Mouse (Mus musculus) lung, postnatal 14 days (tissue): Measurements from ENCODE around the gene Olfr1265.

ENCODE experiments used
- DNase-seq: peaks from one replicate; pipeline ENCODE4 v3.0.0; 2021

The Olfr1265 gene

DNA sequence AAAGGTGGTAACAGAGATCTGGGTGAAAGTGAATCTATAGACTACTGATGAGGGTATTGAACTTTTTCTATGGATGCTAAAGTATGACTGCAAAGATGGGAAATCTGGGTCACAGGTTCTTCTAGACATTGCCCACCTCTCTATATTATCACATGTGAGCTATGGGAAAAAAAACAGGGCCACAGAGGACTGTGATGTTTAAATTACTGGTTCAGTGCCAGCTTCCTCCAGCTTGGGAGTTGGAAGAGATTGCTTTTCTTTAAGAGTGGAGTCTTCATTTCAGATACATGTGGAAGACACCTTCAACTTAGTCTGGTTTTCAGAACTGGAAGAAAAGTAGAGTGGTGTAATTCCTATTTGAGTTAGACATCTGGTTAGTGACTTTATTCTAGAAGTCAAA is at the start of gene Olfr1265:
TSS of gene Olfr1265 (plus strand) at position 301 of the 400 bp plus-strand sequence.
- no peak for DNase-seq

DNA sequence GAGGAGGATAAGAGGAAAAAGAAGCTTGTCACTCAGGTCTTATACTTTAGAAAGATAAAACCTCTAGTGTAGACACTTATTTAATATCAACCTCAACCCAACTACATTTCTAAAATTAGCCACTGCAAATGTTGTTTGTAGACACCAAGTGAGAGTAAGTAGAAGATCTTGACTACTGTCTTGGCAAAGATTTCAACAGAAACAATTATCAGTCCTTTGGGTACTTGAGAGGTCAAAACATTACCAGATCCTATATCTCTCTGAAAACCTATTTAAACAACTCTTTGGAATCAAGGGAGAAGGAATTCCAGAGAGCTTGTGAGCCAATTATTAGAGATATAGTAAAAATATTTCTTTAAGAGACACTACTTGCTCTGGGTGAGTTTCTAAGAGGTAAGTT is 44.2 kb upstream of the Olfr1265 start, which contains the start of gene Olfr1261:
TSS of gene Olfr1261 (plus strand) at position 301 of the 400 bp plus-strand sequence.
- no peak for DNase-seq

DNA sequence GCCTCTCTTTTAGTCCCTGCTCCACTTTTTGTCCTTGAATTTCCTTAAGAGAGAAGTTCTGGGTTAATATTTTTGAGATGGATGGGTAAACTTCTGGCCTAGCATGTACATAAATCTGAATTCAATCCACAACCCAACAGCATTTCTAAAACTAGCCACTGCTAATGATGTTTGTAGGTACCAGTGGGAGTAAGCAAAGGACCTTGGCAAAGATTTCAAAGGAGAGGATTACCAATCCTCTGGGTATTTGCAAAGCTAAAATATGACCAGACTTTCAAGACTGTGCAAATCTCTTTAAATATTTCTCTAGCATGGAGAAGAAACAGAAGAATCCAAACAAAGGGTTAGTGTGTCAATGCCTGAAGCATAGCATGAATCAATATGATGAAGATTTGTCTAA is 35.3 kb upstream of the Olfr1265 start, which contains the start of gene Olfr1262:
TSS of gene Olfr1262 (plus strand) at position 301 of the 400 bp plus-strand sequence.
- no peak for DNase-seq

DNA sequence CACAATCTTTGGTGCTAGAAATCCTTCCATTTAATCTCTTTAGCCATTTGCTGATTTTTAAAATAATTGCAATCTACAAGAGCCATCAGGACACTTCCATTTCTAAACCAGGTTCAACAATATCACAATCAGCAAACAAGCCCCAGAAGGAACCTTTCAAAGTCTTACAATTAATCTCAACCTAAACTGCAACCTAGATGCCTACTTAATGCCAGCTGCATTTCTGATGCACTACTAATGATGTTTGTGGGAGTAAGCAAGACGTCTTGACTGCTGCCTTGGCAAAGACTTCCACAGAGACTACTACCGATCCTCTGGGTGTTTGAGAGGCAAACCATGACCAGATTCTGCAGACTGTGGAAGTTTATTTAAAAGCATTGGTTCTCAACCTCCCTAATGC is 23.3 kb upstream of the Olfr1265 start, which contains the start of gene Olfr1263:
TSS of gene Olfr1263 (plus strand) at position 301 of the 400 bp plus-strand sequence.
- no peak for DNase-seq

DNA sequence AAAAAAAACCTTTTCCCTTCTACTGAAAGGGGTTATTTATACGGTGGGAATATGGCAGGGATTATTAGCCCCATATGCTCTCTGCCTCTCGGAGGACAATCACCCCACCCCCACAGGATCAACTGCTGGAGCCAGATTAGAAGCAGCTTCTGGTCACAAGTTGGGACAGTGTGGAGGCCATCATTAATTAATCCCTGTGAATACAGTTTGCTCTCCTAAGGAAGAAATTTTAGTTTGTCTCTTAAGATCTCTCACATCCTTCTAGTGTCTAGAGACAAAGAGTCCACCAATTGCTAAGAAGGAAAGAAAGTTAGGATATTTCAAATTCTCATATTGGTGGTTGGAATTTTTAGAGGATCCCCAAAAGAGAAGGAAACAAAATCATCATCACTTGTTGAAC is 9.7 kb upstream of the Olfr1265 start, which contains the start of gene Olfr1264:
TSS of gene Olfr1264 (minus strand) at position 101 of the 400 bp plus-strand sequence.
- DNase-seq: no peak

DNA sequence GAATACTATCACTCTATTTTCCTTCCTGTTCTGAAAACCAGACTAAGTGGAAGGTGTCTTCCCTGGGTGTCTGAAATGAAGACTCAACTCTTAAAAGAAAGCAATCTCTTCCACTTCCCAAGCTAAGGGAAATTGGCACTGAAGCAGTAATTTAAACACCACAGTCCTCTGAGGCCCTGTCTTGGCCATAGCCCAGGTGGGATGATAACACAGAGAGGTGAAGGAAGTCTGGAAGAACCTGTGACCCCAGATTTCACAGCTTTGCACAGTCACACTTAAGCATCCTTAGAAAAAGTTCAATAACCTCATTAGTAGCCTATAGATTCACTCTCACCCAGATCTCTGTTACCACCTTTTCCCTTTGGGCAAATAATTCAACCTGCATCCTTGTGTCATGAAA is 28.4 kb downstream of the Olfr1265 start, which contains the start of gene Olfr140:
TSS of gene Olfr140 (minus strand) at position 101 of the 400 bp plus-strand sequence.
- DNase-seq: no peak

DNA sequence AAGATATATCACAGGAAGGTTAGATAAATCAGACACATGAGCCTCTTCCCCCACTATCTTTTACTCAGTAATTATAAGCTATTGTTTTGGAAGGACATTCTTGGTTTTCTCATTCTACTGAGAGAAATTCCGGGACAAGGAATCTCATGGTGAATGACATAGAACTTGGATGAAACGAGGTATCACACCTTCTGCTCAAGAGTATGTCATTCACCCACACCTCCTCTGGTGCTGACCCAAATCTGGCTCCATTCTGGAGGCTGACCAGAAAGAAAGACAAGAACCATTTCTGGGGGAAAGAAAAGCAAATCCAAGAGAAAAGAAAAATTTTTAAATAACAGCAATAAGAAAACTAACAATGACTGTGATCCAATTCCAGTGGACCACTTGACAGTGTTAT is 34.9 kb downstream of the Olfr1265 start:
- no peak for DNase-seq
